Mouse (Mus musculus): Measurements from ENCODE around the gene Sned1. TPM values are rescaled to one million over a fixed set of nuclear protein-coding genes. Genes with fewer than 3 reads are reported as not detected.

Sned1 gene
- total and polyA plus RNA-seq, 3 experiments: 0.22 TPM; not detected in 2

DNA sequence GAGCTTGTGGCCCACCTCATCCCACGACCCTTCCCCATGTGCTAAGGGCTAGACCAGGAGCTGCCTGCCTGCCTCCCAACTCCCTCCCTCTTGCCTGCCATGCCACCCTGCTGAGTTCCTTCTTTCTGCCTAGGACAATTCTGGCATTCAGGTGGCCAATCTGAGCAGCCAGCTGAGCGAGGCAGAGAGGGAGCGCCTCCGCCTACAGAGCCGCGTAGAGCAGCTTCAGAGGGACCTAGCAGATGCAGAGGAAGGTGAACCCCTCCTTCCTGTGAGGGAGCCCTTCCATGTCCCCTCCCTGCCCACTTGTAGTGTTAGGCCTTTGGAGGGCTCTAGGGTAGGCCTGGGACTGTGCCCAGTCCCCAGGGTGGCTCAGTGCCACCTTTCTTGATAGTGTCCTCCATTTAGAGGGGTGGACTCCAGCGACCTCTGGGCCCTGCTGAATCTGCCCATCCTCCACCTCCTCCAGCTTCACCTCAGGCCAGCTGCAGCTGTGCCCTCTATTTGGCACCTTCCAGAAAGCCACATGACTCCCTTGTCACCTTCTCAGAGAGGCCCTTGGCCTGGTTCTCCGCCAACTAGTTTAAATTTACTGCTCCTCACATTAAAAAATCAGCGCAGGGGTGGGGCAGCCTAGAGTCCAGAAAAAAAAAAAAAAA lies 18.7 kb upstream of the Sned1 start:
- no peak for TF ChIP-seq CTCF (IDR thresholded peaks at IDR 0.05; ENCODE audit: low read depth, low read length)
- no peak for TF ChIP-seq GATA2 (IDR thresholded peaks at IDR 0.05; ENCODE audit: borderline replicate concordance, low read depth, low read length)
- no peak for TF ChIP-seq GATA1 (IDR thresholded peaks at IDR 0.05; ENCODE audit: borderline replicate concordance, low read length)
- TF ChIP-seq TAL1 (conservative IDR thresholded peaks at IDR 0.05; ENCODE audit: low read depth, low read length): no peak
- no peak for TF ChIP-seq POLR2AphosphoS5 (IDR thresholded peaks at IDR 0.05; ENCODE audit: insufficient replicate concordance, low read depth, low read length)
- Histone ChIP-seq H3K27me3 (ENCODE audit: insufficient read depth, low read length) (peaks cover 8% of the 10 kb centered on the region; the same call in 1 of the 2 replicates), H3K4me1 (ENCODE audit: insufficient read depth, low read depth, low read length) (peaks cover 3% of the 10 kb centered on the region; the same call in 1 of the 2 replicates), H3K9me3 (replicated peaks) (no peaks in the 10 kb centered on the region), H3K4me3 (ENCODE audit: low read depth, low read length) (no peak overlapping the region), H3K36me3 (replicated peaks) (no peaks in the 10 kb centered on the region)
- ATAC-seq (ENCODE audit: extremely low read depth, insufficient number of reproducible peaks, low FRiP score, poor library complexity, severe bottlenecking) (no peak), DNase-seq (ENCODE audit: low spot score) (no peak)

- DNase-seq (ENCODE audit: low spot score) (no peak), ATAC-seq (ENCODE audit: extremely low read depth, insufficient number of reproducible peaks, low FRiP score, poor library complexity, severe bottlenecking) (no peak)
- no peak overlapping the region for H3K4me3 ChIP-seq (ENCODE audit: low read depth, low read length)
- no peaks in the 10 kb centered on the region for H3K36me3 ChIP-seq (replicated peaks)
- TF ChIP-seq GATA2 (IDR thresholded peaks at IDR 0.05; ENCODE audit: borderline replicate concordance, low read depth, low read length) (no peak), TAL1 (conservative IDR thresholded peaks at IDR 0.05; ENCODE audit: low read depth, low read length) (no peak), POLR2AphosphoS5 (IDR thresholded peaks at IDR 0.05; ENCODE audit: insufficient replicate concordance, low read depth, low read length) (no peak), GATA1 (IDR thresholded peaks at IDR 0.05; ENCODE audit: borderline replicate concordance, low read length) (no peak), CTCF (IDR thresholded peaks at IDR 0.05; ENCODE audit: low read depth, low read length) (no peak)
- peaks cover 2% of the 10 kb centered on the region; the same call in 1 of the 2 replicates for H3K4me1 ChIP-seq (ENCODE audit: insufficient read depth, low read depth, low read length)
- H3K9me3 ChIP-seq (replicated peaks): no peaks in the 10 kb centered on the region
- peaks cover 8% of the 10 kb centered on the region; the same call in 1 of the 2 replicates for H3K27me3 ChIP-seq (ENCODE audit: insufficient read depth, low read length)
Measured at GRCm38 (mm10) chr1:93217530-93217929, 18.1 kb upstream of the Sned1 start.

DNA sequence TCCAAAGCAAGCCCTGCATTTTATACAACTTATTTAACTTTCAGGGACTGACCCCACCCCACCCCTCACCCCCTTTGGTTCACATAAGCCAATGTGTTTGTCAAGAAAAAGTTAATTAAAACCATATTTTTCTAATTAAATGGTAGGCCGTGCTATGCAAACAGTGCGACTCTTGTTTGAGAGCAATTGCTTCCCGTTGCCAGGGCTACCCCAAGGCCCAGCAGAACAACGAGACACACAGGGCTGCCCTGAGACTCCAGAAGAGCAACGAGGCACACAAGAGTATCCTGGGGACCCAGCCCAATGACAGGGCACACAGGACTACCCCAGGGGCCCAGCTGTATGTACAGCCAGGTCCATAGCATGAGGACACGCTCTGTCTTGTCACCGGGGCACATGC lies 14.9 kb upstream of the Sned1 start:
- DNase-seq (ENCODE audit: low spot score) (no peak), ATAC-seq (ENCODE audit: extremely low read depth, insufficient number of reproducible peaks, low FRiP score, poor library complexity, severe bottlenecking) (no peak)
- no peaks in the 10 kb centered on the region for H3K4me1 ChIP-seq (ENCODE audit: insufficient read depth, low read depth, low read length)
- no peak overlapping the region for H3K4me3 ChIP-seq (ENCODE audit: low read depth, low read length)
- TF ChIP-seq GATA1 (IDR thresholded peaks at IDR 0.05; ENCODE audit: borderline replicate concordance, low read length): no peak
- TF ChIP-seq POLR2AphosphoS5 (IDR thresholded peaks at IDR 0.05; ENCODE audit: insufficient replicate concordance, low read depth, low read length): no peak
- no peak for TF ChIP-seq GATA2 (IDR thresholded peaks at IDR 0.05; ENCODE audit: borderline replicate concordance, low read depth, low read length)
- TF ChIP-seq CTCF (IDR thresholded peaks at IDR 0.05; ENCODE audit: low read depth, low read length): no peak
- TF ChIP-seq TAL1 (conservative IDR thresholded peaks at IDR 0.05; ENCODE audit: low read depth, low read length): no peak
- H3K9me3 ChIP-seq (replicated peaks): no peaks in the 10 kb centered on the region
- peaks cover 5% of the 10 kb centered on the region; the same call in 1 of the 2 replicates for H3K27me3 ChIP-seq (ENCODE audit: insufficient read depth, low read length)
- no peaks in the 10 kb centered on the region for H3K36me3 ChIP-seq (replicated peaks)

GRCm38 (mm10) chr1:93223972-93224371 lies 11.7 kb upstream of the Sned1 start:
- Histone ChIP-seq H3K36me3 (replicated peaks) (no peaks in the 10 kb centered on the region), H3K9me3 (replicated peaks) (no peaks in the 10 kb centered on the region), H3K4me1 (ENCODE audit: insufficient read depth, low read depth, low read length) (no peaks in the 10 kb centered on the region), H3K27me3 (ENCODE audit: insufficient read depth, low read length) (peaks cover 4% of the 10 kb centered on the region; the same call in 1 of the 2 replicates), H3K4me3 (ENCODE audit: low read depth, low read length) (no peak overlapping the region)
- TF ChIP-seq GATA1 (IDR thresholded peaks at IDR 0.05; ENCODE audit: borderline replicate concordance, low read length) (no peak), POLR2AphosphoS5 (IDR thresholded peaks at IDR 0.05; ENCODE audit: insufficient replicate concordance, low read depth, low read length) (no peak), CTCF (IDR thresholded peaks at IDR 0.05; ENCODE audit: low read depth, low read length) (peak; percentile 89), TAL1 (conservative IDR thresholded peaks at IDR 0.05; ENCODE audit: low read depth, low read length) (no peak), GATA2 (IDR thresholded peaks at IDR 0.05; ENCODE audit: borderline replicate concordance, low read depth, low read length) (no peak)
- peak; percentile 45 for DNase-seq (ENCODE audit: low spot score)
- ATAC-seq (ENCODE audit: extremely low read depth, insufficient number of reproducible peaks, low FRiP score, poor library complexity, severe bottlenecking): no peak

GRCm38 (mm10) chr1:93225226-93225625 lies 10.4 kb upstream of the Sned1 start:
- Histone ChIP-seq H3K9me3 (replicated peaks) (no peaks in the 10 kb centered on the region), H3K27me3 (ENCODE audit: insufficient read depth, low read length) (peaks cover 4% of the 10 kb centered on the region; the same call in 1 of the 2 replicates), H3K36me3 (replicated peaks) (no peaks in the 10 kb centered on the region), H3K4me3 (ENCODE audit: low read depth, low read length) (no peak overlapping the region), H3K4me1 (ENCODE audit: insufficient read depth, low read depth, low read length) (no peaks in the 10 kb centered on the region)
- no peak for TF ChIP-seq TAL1 (conservative IDR thresholded peaks at IDR 0.05; ENCODE audit: low read depth, low read length)
- TF ChIP-seq CTCF (IDR thresholded peaks at IDR 0.05; ENCODE audit: low read depth, low read length): no peak
- TF ChIP-seq GATA1 (IDR thresholded peaks at IDR 0.05; ENCODE audit: borderline replicate concordance, low read length): no peak
- no peak for TF ChIP-seq GATA2 (IDR thresholded peaks at IDR 0.05; ENCODE audit: borderline replicate concordance, low read depth, low read length)
- no peak for TF ChIP-seq POLR2AphosphoS5 (IDR thresholded peaks at IDR 0.05; ENCODE audit: insufficient replicate concordance, low read depth, low read length)
- ATAC-seq (ENCODE audit: extremely low read depth, insufficient number of reproducible peaks, low FRiP score, poor library complexity, severe bottlenecking) (no peak), DNase-seq (ENCODE audit: low spot score) (no peak)

- H3K4me3 ChIP-seq (ENCODE audit: low read depth, low read length): no peak overlapping the region
- H3K27me3 ChIP-seq (ENCODE audit: insufficient read depth, low read length): peaks cover 4% of the 10 kb centered on the region; the same call in 1 of the 2 replicates
Measured at GRCm38 (mm10) chr1:93225731-93226520, 9.7 kb upstream of the Sned1 start.

More at GRCm38 (mm10) chr1:93225731-93226520, 9.7 kb upstream of the Sned1 start:
- ATAC-seq (ENCODE audit: extremely low read depth, insufficient number of reproducible peaks, low FRiP score, poor library complexity, severe bottlenecking) (no peak), DNase-seq (ENCODE audit: low spot score) (no peak)
- Histone ChIP-seq H3K36me3 (replicated peaks) (no peaks in the 10 kb centered on the region), H3K4me1 (ENCODE audit: insufficient read depth, low read depth, low read length) (no peaks in the 10 kb centered on the region), H3K9me3 (replicated peaks) (no peaks in the 10 kb centered on the region)
- TF ChIP-seq TAL1 (conservative IDR thresholded peaks at IDR 0.05; ENCODE audit: low read depth, low read length) (no peak), CTCF (IDR thresholded peaks at IDR 0.05; ENCODE audit: low read depth, low read length) (no peak), POLR2AphosphoS5 (IDR thresholded peaks at IDR 0.05; ENCODE audit: insufficient replicate concordance, low read depth, low read length) (no peak), GATA2 (IDR thresholded peaks at IDR 0.05; ENCODE audit: borderline replicate concordance, low read depth, low read length) (no peak), GATA1 (IDR thresholded peaks at IDR 0.05; ENCODE audit: borderline replicate concordance, low read length) (no peak)
